Mouse (Mus musculus) left cerebral cortex, adult 2 months (tissue): ENCODE measurements around the gene Pitpnm1. TPM values are rescaled to one million over a fixed set of nuclear protein-coding genes. Genes with fewer than 3 reads are reported as not detected.

Experiments
- DNase-seq, 2 experiments: peaks; one replicate each; pipeline ENCODE4 v3.0.0; 2021 to 2022; ENCODE audit warnings: low spot score in 2 of 2, mixed read lengths in 1 of 2; ENCODE audit errors: extremely low spot score in 1 of 2
- H3K27ac ChIP-seq: fragments of 200-600 bp; 2 replicates; pipeline ENCODE4 v1.8.1; 2022
- H3K4me3 ChIP-seq: fragments of 200-600 bp; 2 replicates; pipeline ENCODE4 v1.8.1; 2022
- CTCF ChIP-seq: fragments of 200-600 bp; IDR thresholded peaks from 2 replicates; pipeline ENCODE4 v1.8.1; 2022; ENCODE audit warnings: antibody characterized with exemption, mild to moderate bottlenecking, moderate library complexity
- intact Hi-C: fragments of 180-260 bp; cut with DNase I; formaldehyde crosslinking; loops from one replicate; pipeline ENCODE4 v1.15.1; 2025
- long read RNA-seq, 2 experiments: library from polyadenylated mRNA; stranded (forward); transcript quantifications; one replicate each; pipeline ENCODE4 v2.0.0; 2021; ENCODE audit warnings: borderline mapping rate in 2 of 2
- total RNA-seq, 2 experiments: library from RNA; stranded (reverse); gene quantifications; 2 replicates each; pipeline ENCODE4 v1.2.3; 2021

The Pitpnm1 gene
- 100 to 1,000 TPM; 217 to 229 TPM for total RNA-seq
- long read RNA-seq, experiment 1, full-length matches to known transcripts: 343 of 513 reads
- long read RNA-seq, experiment 1, partial matches to known transcripts: 100 of 513 reads
- long read RNA-seq, experiment 1, other reads (novel, unspliced or antisense): 70 of 513 reads
- long read RNA-seq, experiment 2, full-length matches to known transcripts: 308 of 513 reads
- long read RNA-seq, experiment 2, partial matches to known transcripts: 105 of 513 reads
- long read RNA-seq, experiment 2, other reads (novel, unspliced or antisense): 100 of 513 reads

DNA sequence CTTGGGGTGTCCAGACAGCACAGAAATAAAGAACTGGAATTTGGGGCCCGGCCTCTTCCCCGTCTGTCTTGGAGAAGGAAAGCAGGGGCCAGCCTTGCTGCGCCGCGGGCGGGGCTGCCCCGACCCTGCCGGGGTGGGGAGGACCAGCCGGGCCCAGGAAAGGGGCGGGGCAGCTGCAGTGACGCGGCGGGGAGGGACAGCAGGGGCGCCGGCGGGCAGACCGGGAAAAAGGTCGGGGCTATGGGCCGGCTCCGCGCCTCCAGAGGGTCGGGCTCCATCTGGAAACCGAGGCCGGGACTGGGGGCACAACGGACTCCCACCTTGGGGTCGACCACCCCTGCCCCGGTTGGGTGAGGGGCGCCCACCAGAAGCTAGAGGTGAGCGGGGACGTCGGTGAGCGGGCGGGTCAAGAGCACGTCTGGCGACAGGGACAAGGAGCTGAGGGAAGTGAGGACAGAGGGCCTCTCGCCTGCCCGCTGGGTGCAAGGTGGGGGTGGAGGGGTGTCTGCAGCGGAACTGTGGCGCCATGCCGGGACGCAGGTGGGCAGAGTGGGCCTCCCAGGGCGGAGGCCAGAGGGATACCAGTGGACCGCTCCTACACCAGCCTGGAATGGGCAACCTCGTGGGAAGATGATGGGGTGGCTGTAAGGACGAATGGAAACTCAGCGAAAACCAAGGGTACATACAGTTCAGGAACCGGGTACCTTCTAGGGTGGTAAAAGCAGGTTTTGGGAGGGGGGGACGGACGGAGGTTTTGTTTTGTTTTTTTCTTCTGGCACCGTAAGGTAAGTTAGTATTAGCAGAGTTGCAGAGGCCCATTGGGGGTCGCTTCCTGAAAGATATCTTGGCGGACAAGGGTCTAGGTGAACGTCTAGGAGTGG lies at the start of gene Pitpnm1:
Gene Pitpnm1 (plus strand): TSS at position 162 of the 881 bp plus-strand sequence.
- H3K4me3 ChIP-seq: peak within 1 kb of the TSS; percentile 72
- no peak for TF ChIP-seq CTCF
- intact Hi-C loops: loop anchor here (5.0 kb wide), 2 partner anchors 102 to 207 kb away; partner anchors contain the start of genes Grk2 and Rad9a
- DNase-seq: peak; percentile 63 to 65
- peak within 1 kb of the TSS; percentile 86 for H3K27ac ChIP-seq

- intact Hi-C loops: no loop called here
- no peak for DNase-seq
- no peak overlapping the region for H3K4me3 ChIP-seq
- no peak; the same call in 1 of the 2 replicates for TF ChIP-seq CTCF
- H3K27ac ChIP-seq: no peak overlapping the region
Observed at GRCm38 (mm10) chr19:4051016-4051415, 48.8 kb upstream of the Pitpnm1 start.

DNA sequence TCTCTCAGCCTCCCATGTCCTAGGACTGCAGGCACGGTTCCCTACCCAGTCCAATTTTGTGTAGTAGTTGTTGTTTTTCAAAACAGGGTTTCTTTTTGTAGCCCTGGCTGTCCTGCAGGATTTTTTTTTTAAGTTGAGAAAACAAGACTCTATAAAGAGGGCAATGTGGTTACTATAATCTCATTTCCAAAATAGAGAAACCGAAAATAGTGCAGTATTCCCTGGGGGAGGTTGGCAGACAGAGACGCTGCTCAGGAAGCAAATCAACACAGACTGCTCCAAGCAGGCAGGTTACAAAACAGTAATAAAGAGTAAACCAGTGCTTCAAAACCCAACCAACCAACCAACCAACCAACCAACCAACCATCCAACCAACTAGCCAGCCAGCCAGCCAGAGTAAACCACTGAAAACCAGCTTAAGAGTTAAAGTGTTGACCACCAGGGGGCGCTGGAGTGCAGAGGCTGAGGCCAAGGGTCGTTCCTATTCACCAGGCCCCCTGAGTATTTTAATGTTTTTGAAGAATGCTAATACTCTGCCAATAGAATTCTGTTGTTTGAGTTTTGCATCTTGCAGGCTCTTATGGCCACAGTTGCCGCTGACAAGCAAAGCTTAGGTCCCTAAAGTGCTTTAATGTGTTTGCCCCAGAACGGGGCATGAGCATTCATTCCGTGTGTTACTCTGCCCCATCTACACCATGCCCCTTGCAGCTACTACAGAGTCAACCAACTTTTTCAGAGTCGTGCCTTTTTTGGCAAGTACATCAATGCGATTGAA lies 47.9 kb upstream of the Pitpnm1 start:
- Histone ChIP-seq H3K4me3 (no peak overlapping the region), H3K27ac (no peak overlapping the region)
- TF ChIP-seq CTCF: peak; percentile 73
- intact Hi-C loops: loop anchor here (2.0 kb wide), 1 partner anchor 29 kb away; the partner anchor contains the start of gene Cabp2
- peak; percentile 28 to 35 for DNase-seq

- no peak for TF ChIP-seq CTCF
- intact Hi-C loops: loop anchor here (2.0 kb wide), 1 partner anchor 28 kb away; the partner anchor contains the start of gene Cabp2
Observed at GRCm38 (mm10) chr19:4052516-4053030, 47.2 kb upstream of the Pitpnm1 start.

GRCm38 (mm10) chr19:4054613-4055012 lies 45.2 kb upstream of the Pitpnm1 start:
- intact Hi-C loops: no loop called here
- no peak for TF ChIP-seq CTCF
- Histone ChIP-seq H3K4me3 (no peak overlapping the region), H3K27ac (no peak overlapping the region)
- no peak for DNase-seq

More at GRCm38 (mm10) chr19:4052516-4053030, 47.2 kb upstream of the Pitpnm1 start:
- Histone ChIP-seq H3K4me3 (no peak overlapping the region), H3K27ac (no peak overlapping the region)
- no peak for DNase-seq

DNA sequence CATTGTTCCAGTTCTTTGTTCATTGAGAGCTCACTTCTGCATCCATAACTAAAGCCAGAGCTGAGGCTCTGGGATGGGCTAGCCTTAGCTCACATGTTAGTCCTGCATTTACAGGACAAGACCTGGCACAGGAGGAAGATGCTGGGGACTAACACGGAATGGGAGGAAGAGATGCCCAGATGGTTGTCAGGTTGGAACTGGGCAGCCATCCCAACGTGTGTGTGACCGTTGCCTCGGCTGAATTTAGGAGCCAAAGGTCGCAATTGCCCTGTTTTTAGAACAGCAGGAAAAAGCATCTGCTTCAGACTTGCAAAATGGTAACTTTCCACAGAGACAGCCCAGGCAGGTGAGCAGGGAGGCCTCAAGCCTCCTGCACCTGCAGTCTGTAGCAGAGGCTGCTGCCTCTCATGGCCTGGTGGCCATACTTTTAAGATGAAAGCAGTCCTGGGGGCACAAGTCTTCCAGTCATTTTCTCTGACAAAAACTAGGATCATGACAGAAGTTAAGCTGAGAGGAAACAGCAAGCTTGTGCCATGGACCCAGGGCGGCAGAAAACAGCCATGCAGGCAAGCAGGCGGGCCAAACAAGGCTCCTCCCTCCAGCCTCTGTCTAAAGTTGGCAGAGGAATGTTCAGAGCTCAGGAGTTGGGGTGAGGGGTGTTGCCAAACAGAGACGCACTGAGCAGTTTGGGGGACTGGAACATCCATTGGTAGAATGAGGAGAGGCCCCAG lies 44.4 kb upstream of the Pitpnm1 start:
- intact Hi-C loops: no loop called here
- Histone ChIP-seq H3K27ac (no peak overlapping the region), H3K4me3 (no peak overlapping the region)
- DNase-seq: no peak
- TF ChIP-seq CTCF: no peak

- no peak for DNase-seq
- intact Hi-C loops: no loop called here
- H3K27ac ChIP-seq: no peak overlapping the region
- TF ChIP-seq CTCF: no peak
- no peak overlapping the region for H3K4me3 ChIP-seq
Observed at GRCm38 (mm10) chr19:4055947-4056693, 43.7 kb upstream of the Pitpnm1 start.

GRCm38 (mm10) chr19:4056727-4057126 lies 43.1 kb upstream of the Pitpnm1 start:
- DNase-seq: no peak
- TF ChIP-seq CTCF: no peak
- intact Hi-C loops: no loop called here
- Histone ChIP-seq H3K27ac (no peak overlapping the region), H3K4me3 (no peak overlapping the region)

DNA sequence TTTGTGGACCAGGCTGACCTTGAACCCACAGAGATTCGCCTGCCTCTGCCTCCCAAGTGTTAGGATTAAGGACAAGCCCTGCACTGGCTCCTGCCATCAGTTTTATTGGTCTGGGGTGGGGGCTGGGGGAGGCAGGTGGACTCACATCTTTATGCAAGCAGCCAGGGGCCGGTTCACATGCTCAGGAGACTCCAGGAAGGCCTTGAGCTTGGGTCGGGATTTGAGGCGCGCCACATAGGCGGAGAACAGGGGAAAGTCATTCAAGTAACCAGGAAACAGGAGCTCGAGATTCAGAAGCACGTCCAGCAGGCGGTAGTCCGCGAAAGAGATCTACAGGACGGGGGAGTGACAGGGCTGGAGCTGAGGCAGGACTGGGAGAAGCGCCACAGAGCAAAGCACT lies 42.4 kb upstream of the Pitpnm1 start:
- Histone ChIP-seq H3K27ac (no peak overlapping the region), H3K4me3 (no peak overlapping the region)
- intact Hi-C loops: no loop called here
- DNase-seq: no peak
- TF ChIP-seq CTCF: no peak

DNA sequence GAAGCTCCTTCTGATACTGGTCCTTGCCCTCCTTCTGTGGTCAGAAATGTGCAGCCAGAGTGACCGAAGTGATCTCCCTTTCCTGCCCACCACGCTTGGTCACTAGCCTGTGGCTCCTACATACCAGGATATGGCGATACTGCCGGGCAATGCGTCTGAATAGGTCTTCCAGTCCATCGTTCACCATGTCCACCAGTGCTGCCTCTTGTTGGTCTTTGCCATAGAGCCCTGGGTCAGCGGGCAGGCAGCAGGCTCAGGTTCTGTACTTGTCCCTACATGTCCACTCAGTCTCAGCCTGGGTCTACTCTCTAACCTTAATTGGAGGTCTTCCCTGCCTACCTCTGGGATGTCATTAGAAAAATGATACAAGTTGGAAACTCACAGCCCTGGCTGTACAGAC lies 41.8 kb upstream of the Pitpnm1 start:
- Histone ChIP-seq H3K27ac (no peak overlapping the region), H3K4me3 (no peak overlapping the region)
- DNase-seq: no peak
- intact Hi-C loops: loop anchor here (2.0 kb wide), 1 partner anchor 15 kb away; no protein-coding TSS in a partner anchor
- TF ChIP-seq CTCF: no peak
